Mouse (Mus musculus) right cerebral cortex, postnatal 25 days (tissue): ENCODE results near the gene Pts.
A peak's percentile ranks its signal among the peaks of the same experiment; 100 is the strongest.

Experiments
- DNase-seq: peaks from one replicate; pipeline ENCODE4 v3.0.0; 2022

The Pts gene

DNA sequence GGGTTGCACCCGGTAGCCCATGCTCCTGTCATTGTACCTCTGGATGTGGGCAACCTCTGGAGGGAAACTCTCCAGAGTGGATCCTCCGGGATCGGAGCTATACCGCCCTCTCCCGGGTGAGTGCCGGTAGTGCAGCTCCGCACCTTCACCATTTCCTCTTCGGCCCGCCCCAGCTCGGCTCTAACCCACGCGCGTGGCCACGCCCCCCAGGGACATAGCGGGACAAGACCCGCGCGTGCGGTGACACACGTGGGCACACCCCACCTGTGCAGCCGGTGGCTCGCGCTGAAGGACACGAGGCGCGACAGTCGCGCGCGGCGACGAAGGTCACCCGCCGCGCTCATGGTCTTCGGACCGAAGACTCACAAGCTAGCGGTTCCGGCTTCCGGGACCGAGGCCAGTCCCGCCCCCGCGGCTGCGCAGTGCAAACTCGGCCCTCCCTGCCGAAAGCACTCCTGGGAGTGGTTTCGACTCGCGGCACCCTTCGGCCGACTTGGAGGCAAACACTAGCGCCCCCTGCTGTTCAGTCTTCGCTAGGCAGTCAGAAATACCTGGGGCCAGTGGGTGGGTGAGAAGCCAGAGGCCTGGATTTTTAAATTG is at the start of gene Pts:
Pts (minus strand) TSS at position 432 of the 600 bp plus-strand sequence.
- peak; percentile 97 for DNase-seq

DNA sequence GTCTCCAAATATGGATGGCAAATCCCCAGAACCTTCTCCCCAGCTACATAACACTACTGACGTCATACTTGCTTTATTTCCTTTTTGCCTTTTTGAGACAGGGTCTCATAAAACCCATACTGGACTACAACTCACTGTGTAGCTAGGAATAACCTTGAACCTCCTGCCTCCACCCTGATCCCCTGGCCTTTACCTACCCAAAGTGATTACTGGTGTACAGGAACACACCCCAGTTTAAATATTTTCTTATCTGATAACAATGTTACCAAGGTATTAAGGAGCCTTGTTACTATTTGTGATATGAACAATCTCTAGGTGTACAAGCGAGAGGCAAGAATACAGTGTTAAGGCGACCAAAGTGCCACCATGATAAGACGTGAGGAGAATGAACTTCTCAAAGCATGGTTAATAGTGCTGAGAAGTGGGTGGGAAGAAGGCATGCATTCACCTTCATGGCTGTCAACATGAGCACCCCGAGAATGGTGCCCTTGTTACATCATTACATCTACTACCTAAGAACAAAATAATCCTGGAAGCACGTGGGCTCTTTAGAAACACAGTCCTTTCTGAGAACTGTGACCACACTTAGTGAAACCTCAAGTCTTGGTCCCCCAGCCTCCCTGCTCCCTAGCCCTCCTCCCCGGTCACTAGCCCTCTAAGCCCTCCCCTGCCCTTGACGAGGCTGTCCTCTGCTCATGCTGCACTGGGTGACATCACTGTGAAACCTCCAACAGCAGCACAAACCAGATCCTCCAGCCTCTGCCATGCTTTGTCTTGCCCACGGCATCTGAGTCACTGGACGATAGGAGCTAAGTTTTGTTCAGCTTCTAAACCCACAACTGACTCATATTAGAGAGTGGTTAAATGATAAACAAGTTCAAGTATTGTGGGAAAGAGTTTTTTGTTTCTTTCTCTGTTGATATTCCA is 41.3 kb upstream of the Pts start:
- no peak for DNase-seq

DNA sequence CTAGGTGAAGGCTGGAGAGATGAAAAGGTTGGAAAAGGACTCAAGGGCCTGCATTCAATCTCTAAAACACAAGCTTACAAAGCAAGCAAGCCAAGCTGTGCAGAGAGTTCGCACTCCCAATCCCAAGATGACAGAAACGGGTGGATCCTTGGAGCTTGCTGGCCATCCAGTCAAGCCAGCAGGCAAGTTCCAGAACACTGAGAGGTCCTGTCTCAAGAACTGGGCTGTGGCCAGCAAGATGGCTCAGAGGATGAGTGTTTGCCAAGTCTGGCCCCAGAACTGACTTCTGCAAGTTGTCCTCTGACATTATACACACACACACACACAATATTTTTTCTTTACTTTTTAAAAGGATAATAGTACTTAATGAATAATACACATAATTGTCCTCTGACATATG is 39.4 kb upstream of the Pts start:
- DNase-seq = no peak

DNA sequence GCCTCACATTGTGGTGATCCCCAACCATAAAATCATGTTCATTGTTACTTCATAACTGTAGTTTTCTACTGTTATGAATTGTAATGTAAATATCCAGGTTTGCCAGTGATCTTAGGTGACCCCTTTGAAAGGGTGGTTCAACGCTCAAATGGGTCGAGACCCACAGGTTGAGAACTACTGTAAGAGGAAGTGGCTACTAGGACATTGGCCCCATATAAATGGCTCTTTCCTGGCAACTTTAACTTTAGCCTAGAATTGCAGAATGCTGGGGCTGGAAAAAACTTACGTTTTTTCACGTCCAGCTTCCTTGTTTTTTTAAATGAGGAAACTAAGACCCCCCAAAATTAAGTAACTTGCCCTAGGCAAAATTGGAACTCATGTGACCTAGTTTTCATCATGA is 38.8 kb upstream of the Pts start:
- no peak for DNase-seq

DNA sequence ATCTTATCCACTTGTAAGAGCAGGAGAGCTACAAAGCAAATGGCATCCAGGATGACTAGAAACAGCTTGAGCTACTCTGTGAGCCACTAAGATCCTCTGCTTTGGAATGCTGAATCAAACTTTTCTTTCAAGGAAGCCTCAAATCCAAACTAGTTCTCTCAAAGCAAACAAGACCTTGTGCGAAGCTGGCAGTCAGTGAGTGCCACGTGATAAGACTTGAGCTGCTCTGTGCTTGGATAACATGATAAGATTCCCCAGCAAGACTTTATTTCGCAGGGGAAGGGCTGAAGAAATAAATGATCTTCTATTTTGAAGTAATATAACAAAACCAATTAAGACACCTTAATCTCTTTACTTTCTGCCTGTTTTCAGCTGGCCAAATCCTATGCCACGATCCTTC is 37.4 kb upstream of the Pts start:
- no peak for DNase-seq

DNA sequence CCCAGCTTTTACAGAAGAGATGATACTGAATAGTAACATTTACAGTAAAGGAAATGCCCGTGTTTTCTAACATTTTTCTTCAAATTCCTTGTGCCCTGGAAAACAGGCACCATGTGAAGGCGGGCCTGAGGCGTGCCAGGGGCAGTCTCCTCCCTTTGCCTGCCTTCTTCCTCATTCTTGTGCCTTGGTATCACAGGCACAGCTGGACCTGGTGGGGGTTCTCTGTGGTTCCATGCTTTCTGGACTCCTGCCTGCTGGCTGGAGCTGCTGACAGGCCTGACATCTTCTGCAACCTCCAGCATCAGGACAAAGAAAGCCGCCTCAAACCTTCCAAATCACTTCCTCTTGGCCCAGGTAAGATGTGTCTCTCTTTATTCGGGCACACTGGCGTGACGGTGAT is 36.6 kb upstream of the Pts start:
- DNase-seq = no peak

DNA sequence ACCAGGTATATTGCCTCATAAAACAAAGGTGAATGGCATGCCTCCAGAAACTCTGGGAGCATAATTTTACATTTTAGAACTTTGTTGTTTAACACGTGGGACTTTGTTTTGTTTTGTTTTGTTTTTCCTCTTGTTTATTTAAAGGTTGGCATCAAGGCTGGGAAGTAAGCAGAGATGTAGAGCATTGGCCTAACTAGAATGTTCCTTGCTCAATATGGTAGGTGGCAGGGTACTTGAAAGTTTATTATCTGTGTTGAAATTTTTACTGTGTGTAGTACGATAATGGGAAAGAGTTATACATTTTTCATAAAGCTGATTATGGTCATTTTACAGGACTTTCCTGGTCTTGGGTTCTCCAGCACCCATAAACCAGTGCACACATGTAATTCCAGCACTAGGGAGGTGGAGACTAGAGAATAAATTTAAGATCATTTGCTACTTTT is 33.4 kb upstream of the Pts start:
- DNase-seq = no peak

DNA sequence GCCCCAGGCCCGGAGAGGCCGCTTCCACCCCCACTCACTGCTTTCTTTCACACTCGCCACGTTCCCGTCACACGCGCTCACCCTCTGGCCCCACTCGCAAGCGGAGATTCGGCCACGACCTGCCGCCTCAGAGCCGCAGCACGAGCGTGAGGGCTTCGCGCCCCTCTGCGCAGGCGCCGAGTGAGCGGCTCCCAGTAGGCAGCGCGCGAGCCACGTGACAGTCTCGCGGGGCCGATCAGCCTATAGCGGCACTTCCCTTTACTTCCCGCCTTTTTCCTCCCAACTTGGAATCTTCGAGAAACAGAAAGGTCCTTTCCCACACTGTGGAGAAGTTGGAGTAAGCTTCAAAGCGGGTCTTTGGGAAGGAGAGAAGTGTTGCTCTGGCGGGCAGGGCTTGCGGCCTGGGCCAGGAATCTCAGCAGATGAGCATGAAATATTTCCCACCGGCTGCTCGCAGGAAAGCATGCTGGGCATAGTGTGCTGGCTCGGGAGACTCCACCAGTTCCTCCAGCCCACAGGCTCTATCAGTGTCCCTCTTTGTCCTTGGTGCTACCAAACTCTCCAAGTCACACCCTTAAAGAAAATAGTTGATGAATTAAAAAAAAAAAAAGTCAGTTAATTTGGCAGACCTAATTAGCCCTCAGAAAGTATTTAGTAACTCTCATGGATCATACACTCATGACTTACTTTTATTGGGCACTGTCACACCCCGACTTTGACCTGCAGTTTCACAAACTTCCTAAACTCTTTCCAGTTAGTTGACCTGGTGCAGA is 32.8 kb upstream of the Pts start, which contains the start of gene Tex12:
Tex12 (minus strand) TSS at position 181 of the 773 bp plus-strand sequence.
- no peak for DNase-seq

DNA sequence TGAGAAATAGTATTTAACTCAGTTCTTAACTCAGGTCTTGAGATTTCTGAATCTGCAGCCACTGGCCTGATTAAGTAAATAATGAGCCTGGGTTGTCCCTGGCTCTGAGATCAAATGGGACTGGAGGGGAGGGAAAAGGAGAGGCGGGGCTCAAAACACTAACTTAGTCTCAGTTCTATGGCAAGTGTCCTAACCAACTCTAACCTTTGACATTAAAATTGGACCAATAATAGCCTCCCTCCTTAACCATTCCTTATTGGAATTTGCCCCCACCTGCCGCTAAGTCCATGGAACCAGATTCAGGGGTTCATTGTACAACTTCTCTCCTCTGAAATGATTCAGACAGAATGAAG is 26.5 kb upstream of the Pts start, which contains the start of gene Bco2:
Bco2 (minus strand) TSS at position 88 of the 353 bp plus-strand sequence.
- DNase-seq = peak; percentile 7

DNA sequence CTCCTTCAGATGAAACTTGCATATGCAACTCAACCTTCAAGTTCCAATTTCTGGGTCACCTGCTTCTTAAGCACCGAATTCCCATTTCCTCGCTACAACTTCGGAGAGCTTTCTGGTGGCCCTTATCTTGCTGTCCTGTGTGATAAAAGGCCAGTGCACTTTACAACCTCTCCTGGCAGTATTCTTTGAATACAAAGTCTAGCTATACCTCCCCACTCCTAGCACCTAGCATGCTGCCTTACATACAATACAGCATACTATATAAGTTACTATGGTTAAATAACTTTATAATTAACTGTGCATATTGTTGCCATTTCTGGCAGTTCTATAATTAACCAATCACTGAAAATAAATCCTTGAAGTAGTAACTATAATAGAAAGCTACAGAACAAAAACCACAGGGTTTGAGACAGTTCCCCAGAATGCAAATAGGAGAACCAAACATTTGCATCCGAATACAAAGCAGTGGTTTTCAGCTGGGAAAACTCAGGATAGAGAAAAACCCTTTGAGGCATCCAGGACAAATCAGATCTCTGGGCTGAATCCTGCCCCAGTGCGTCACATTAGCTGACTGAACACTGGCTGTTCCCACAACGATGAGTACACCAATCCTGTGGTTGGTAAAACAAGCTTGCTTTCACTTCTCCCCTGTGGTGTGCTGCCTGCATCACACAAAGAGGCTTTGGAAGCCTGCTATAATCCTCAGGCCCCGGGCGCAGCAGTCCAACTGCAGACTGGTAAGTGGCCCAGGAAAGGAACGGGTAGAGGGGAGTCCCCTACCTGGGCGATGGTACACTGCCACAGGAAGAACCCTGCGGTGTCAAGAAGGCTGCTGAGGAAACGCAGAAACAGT is 25.9 kb upstream of the Pts start, which contains the start of gene Il18:
Il18 (plus strand) TSS at position 587 of the 853 bp plus-strand sequence.
- DNase-seq = peak; percentile 47

DNA sequence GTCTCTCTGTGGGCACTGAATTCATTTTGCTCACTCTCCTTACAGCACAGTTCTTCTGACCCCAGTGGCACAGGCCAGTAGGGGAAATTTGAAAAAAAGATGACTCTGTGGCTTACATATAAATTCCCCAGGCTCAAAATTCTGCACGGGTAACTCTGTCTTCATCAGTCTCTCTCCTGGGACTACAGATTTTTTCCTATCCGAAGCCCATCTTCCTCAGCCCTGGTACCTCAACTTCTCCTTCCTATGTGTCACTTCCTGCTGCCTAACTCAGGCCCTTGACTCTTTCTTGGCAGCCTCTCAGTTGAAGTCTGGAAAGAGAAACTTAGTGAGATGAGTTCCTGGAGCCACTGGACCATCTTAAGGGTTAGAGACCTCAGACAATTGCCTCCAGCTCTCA is 25.0 kb upstream of the Pts start:
- DNase-seq = no peak

DNA sequence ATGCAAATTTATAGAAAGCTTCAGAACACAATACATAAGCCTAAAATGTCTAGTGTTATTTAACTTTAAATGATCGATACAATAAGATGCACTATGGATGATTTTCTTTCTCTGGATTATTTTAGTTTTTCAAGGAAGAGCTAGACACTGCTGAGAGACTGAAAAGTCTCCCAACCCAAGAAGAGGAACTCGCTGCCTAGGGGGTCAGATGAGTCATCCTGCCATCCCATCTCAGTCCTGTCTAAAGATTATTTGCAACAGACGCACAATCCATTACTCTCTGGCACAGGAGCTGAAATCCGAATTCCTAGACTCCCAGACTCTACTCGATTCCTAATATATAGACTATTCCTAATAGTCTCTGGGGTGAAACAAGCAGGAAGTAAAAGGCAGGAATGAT is 23.7 kb upstream of the Pts start:
- no peak for DNase-seq

DNA sequence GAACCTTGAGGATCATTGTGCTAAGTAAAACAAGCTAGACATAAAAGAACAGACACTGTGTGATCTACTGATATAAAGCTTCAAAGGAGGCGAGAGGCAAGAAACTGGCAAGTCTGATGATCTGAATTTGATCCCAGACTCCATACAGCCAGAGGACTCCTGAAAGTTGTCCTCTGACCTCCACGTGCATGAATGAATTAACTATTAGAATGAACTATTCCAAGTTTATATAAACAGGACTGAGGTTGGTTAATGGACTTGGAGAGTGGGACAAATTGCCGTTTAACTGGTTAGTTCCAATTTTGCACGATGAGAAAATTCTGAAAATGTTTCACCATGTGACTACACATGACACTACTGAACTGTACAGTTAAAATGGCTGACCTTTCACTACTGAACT is 20.4 kb upstream of the Pts start:
- no peak for DNase-seq

DNA sequence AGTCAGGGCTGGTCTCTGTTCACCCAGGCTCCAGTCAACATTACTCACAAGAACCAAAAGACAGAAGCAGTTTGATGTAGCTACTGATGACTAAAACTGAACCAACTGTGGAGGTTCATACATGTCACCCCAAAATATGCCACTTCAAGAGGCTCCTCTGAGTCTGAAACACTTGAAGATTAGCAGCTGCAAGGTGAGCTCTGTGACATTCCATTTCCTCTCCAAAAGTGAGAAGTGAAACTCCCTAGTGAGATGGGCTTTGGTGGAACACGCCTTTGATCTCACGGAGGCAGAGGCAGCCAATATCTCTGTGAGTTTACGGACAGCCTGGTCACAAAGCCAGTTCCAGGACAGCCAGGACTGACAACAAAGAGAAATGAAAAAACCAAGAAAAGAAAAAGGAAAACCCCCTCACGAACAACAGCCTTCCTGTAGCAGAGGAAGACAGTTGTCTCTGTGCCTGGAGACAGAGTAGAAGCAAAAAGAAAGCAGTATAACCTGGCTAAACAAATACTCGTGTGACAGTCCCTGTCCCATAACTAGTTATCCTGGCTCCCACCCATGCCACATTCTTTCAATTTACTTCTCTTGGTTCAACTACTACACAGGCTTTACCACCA is 19.4 kb upstream of the Pts start:
- DNase-seq = no peak

DNA sequence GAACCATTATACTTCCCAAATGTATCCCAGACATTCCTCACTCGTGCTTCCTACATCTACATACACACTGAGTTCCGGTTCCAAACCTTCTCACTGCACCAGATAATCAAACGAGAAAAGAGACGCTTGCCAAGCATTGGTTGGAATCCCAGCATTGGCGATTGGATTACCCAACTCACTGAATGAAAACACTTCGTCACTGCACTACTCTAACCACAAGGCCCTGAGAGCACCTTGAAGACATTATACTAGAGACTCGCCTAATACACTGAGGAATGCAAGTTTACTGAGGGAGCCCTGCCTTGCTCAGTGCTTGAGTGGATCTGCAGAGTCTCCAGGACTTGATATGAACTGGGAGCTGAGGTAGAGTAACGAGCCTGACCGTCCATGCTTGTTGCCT is 13.9 kb upstream of the Pts start:
- DNase-seq = no peak

DNA sequence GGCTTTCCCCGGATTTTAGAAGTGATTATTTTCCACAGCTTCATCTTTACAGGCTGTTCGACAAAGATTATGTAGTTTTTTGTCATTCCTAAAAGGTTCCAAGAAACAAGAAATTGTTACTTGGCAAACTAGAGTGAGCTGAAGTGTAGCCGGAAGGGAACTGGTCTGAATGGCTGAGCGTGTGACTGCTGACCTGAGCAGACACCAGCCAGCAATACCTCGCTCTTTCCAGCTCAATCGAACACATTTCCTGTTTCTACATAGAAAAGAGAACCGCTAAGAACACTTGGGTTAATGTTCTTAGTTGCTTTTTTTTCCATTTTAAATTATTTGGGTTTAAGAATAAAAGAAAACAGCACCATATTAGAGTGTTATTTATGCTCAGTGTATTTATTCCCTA is 11.6 kb upstream of the Pts start:
- no peak for DNase-seq

DNA sequence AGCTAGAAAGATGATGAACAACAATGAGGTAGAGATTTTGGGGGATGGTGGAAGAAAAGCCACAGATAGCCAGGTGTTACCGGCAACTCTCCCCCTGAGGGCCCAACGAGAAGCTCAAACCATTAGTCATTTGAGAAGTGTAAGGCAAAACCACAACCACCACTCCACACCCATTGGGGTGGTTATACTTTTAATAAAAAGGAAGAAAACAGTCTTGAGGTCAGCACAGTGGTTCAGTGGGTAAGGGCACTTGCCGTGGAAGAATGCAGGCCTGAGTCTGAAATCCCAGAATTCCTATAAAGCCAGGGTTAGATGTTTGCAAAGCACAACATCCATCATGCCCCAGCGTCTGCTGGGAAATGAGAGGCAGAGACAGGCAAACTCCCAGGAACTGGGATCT is 8.8 kb upstream of the Pts start:
- DNase-seq = no peak

DNA sequence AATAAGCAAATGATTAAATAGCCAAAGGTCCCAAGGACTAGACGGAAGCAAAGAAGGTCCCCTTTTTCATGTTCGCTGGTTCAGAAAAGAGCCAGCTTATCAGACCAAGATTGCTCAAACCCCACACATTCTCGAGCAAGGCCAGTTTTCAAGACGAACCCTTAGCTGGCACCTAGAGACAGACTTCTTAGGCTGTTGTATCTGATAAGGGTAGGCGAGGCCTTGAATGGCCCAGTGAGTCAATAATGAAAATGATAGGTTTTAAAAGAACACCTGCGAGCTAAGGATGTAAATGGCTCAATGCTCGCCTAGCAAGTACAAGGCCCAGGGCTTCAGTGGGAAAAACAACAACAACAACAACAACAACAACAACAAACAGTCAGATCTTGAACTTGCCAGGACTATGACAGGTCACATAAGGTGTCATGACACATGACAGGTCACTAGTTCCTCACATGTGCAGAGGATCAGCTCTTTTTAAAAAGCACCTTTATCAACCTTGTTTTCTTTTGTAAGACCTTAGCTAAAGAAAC is 8.1 kb upstream of the Pts start:
- no peak for DNase-seq

DNA sequence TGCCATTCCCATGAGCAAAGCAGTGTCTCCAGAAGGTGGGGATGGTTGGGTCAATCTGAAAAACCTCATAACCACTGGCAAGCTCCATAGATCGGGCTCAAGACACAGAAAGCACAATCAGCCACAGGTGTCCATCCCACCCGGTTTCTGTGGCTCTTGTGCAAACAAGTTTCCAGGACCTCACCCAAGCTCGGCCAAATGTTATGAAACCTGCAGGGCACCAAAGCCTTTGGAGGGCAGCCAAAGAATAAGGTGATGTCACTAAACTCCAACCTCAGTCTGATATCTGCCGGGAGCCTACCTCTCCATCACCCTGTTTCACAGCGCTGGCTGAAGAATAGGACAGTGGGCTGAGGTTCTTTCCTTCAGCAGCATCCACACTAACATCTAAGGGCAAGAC is 7.4 kb upstream of the Pts start:
- no peak for DNase-seq

DNA sequence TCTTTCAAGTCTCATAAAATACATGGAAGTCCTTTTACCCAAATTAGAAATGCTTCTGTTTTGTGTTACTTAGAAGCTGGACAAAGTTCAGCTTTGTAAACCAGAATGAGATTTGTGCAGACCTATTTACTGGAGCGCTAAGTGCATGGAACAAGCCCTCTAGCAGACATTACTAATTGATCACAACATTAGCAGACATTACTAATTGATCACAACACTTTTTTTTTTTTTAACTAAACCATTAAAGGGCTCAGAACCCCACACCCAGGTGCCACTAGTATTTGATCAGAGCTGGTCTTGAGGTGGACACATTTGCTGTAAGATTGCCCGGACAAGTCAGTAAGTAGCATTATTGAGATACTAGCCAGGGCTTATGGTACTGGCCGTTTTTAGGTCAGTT is 5.3 kb upstream of the Pts start:
- no peak for DNase-seq

DNA sequence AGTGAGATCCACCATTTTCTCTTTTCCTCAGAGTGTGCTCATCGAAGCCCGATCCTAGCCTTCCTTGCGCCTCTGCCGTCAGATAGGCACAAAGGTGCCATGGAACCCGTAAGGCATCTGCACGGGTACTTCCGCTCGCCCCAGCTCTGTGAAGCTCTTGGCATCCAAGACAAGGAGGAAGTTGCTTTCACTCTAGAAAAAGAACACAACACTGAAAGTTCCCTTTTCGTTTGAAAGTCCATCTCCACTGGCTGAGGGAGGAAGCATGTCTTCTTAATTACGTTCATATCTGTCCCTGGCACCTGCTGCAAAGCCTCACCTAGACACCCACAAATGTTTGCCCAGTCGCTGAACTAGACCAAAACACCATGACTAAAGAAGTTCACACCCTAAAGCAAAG is 4.8 kb upstream of the Pts start:
- DNase-seq = no peak

DNA sequence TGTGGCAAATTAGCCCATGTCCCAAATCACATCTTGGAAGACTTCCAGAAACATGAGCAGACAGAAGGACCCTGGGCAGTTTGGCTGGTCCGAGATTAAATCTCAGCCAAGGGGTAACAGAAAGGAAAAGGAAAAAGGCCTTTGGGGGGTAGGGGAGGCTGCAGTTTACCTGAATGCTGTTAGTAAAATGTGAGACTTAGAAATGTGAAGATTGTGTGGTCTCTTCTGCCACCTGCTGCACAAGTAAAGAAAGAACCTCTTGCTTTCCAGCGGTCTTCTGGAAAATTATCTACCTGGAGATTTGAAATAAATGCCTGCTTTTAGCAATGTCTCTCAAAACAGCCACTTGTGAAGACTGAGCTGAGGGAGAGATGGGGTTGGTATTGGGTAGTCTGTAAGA is 2.4 kb upstream of the Pts start:
- peak; percentile 27 for DNase-seq
